Mouse (Mus musculus) WW6 (cell line): Measurements from ENCODE around the gene Hist2h2bb.
"Not testable (repeated sequence)": the region's sequence is repeated elsewhere in the genome, so short reads cannot be mapped to it uniquely, and the experiment has no call there.

Experiments used
- DNase-seq: peaks from one replicate; pipeline ENCODE4 v3.0.0-alpha.2; 2013; ENCODE audit warnings: low read depth, low spot score

Hist2h2bb gene

GRCm38 (mm10) chr3:96263558-96264403 is 5.8 kb upstream of the Hist2h2bb start:
- DNase-seq = no peak

- DNase-seq = no peak
Observed at GRCm38 (mm10) chr3:96264404-96264949, 5.1 kb upstream of the Hist2h2bb start.

GRCm38 (mm10) chr3:96266132-96266710 is 3.3 kb upstream of the Hist2h2bb start:
- no peak for DNase-seq

- no peak for DNase-seq
Observed at GRCm38 (mm10) chr3:96267541-96267940, 2.0 kb upstream of the Hist2h2bb start.

GRCm38 (mm10) chr3:96268051-96268775 is 1.3 kb upstream of the Hist2h2bb start, which contains the start of gene Hist2h3b:
TSS of gene Hist2h3b (plus strand) at chr3:96268654.
- DNase-seq = peak; percentile 62

- DNase-seq = peak; percentile 36
Observed at GRCm38 (mm10) chr3:96268776-96269378, 675 bp upstream of the Hist2h2bb start.

- no peak for DNase-seq
Observed at GRCm38 (mm10) chr3:96273591-96274465, 4.3 kb downstream of the Hist2h2bb start.

GRCm38 (mm10) chr3:96277428-96277799 is 7.9 kb downstream of the Hist2h2bb start:
- DNase-seq = no peak

- DNase-seq = peak; percentile 86
Observed at GRCm38 (mm10) chr3:96277800-96278624, 8.5 kb downstream of the Hist2h2bb start.

- DNase-seq = no peak
Observed at GRCm38 (mm10) chr3:96280660-96281059, 11.1 kb downstream of the Hist2h2bb start.

- DNase-seq = no peak
Observed at GRCm38 (mm10) chr3:96284457-96284856, 14.9 kb downstream of the Hist2h2bb start.

- not testable (repeated sequence) for DNase-seq
Observed at GRCm38 (mm10) chr3:96287334-96287733, 17.8 kb downstream of the Hist2h2bb start.

- DNase-seq = peak; percentile 26
Observed at GRCm38 (mm10) chr3:96289201-96289600, 19.6 kb downstream of the Hist2h2bb start.

GRCm38 (mm10) chr3:96290727-96291126 is 21.2 kb downstream of the Hist2h2bb start:
- not testable (repeated sequence) for DNase-seq

GRCm38 (mm10) chr3:96292641-96293040 is 23.1 kb downstream of the Hist2h2bb start:
- no peak for DNase-seq

- DNase-seq = no peak
Observed at GRCm38 (mm10) chr3:96293368-96293767, 23.8 kb downstream of the Hist2h2bb start.

GRCm38 (mm10) chr3:96293787-96294186 is 24.2 kb downstream of the Hist2h2bb start, which contains the start of gene Fcgr1:
TSS of gene Fcgr1 (minus strand) at chr3:96293969.
- DNase-seq = no peak

- no peak for DNase-seq
Observed at GRCm38 (mm10) chr3:96298360-96298759, 28.8 kb downstream of the Hist2h2bb start.

GRCm38 (mm10) chr3:96299562-96299961 is 30.0 kb downstream of the Hist2h2bb start:
- DNase-seq = no peak
